Mouse (Mus musculus) gastrocnemius, postnatal 4 days (tissue): ENCODE data around the gene Klf15. TPM values are rescaled to one million over a fixed set of nuclear protein-coding genes. Genes with fewer than 3 reads are reported as not detected.

Source experiments
- DNase-seq, 2 experiments: peaks; one replicate each; pipeline ENCODE4 v3.0.0; 2021 to 2022; ENCODE audit warnings: low spot score in 2 of 2, mixed read lengths in 2 of 2
- long read RNA-seq, 2 experiments: library from polyadenylated mRNA; stranded (forward); transcript quantifications; one replicate each; pipeline ENCODE4 v2.0.0; 2021
- total RNA-seq, 2 experiments: library from RNA; stranded (reverse); gene quantifications; 2 replicates each; pipeline ENCODE4 v1.2.3; 2021

Gene Klf15
- 1 to 10 TPM; 6.3 to 6.7 TPM for total RNA-seq
- long read RNA-seq, experiment 1, transcript Klf15-201 (3 exons, 2,373 nt): major isoform, 9 of 14 reads
- long read RNA-seq, experiment 1, partial matches to known transcripts: 0 of 14 reads
- long read RNA-seq, experiment 1, other reads (novel, unspliced or antisense): 4 of 14 reads
- long read RNA-seq, experiment 2, transcript Klf15-201 (3 exons, 2,373 nt): major isoform, 15 of 16 reads
- long read RNA-seq, experiment 2, partial matches to known transcripts: 0 of 16 reads
- long read RNA-seq, experiment 2, other reads (novel, unspliced or antisense): 1 of 16 reads

DNA sequence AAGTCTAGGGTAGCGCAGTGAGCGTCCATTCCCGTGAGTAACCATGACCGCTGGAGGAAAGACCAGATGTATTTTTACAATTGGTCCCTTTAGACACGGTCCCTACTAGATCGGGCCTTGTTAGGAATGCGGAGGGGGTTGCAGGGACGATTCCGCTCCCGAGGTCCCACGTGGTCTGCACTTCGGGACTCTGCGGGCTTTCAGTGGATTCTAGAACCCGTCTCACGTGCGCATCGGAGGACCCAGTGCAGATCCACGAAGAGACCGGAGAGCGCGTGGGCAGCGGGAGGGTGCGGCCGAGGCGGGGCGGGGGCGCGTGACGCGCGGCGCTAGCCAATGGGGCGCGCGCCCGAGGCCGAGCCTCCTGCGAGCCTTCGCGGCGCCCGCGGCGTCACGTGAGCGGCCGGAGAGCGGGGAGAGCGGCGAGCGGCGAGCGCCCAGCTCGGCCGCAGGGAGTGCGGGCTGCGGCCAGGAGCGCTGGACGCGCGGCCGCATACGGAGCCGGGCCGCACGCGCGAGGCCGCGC lies at the start of gene Klf15:
Klf15 (plus strand) TSS at position 396 of the 526 bp plus-strand sequence.
- DNase-seq: peak; percentile 60 to 74

DNA sequence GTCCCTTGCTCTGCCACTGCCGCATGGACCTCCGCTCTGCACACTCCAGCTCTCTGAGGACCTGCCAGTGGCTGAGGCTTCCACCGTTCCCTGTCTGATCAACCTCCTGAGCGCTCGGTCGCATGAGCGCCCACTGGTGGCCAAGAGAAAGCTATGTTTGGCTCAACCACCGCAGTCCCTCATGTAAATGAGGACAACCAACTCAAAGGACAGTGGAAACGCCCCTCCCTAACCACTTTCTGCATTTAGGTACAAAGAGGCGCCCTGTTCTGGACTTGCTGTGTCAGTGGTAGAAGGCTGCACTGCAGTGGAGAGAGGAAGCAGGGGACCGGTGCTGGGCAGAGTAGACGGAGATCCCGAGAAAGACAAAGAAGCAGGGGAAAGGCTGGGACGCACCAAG lies 39.8 kb upstream of the Klf15 start:
- DNase-seq: peak; percentile 55 to 72

DNA sequence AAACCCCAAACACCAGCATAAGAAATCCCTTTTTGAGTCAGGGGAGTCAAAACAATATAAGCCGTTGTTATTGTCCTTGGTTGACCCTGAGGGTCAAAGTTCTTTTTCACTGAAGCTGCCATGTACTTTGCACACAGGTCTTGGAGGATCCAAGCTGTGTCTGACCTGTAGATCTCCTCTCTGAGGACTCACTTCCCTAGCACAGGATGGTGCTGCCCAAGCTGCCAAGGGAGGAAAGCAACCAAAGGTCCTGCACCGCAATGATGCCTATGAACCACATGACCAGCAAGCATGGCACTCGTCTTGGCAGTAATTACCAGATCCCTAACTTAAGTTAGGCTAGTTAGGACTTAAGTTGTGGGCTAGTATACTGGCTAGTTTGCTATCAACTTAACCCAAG lies 37.0 kb upstream of the Klf15 start:
- DNase-seq: no peak

DNA sequence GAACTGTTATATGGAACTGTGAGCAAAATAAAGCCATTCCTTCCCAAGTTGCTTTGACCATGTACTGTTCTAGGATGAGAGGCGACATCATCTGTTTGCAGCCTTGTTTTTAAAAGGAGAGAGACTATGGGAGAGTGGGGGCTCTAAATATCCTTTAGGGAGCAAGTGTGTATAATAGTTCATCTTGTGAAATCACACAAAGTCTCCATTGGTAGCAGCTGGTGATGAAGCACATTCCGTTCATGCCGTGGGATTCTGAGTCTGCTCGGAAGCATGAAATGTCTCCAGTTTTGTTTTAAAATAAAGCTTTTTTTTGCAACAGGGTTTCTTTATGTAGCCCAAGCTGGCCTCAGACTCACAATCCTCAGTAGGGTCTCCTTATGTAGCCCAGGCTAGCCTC lies 36.4 kb upstream of the Klf15 start:
- no peak for DNase-seq

DNA sequence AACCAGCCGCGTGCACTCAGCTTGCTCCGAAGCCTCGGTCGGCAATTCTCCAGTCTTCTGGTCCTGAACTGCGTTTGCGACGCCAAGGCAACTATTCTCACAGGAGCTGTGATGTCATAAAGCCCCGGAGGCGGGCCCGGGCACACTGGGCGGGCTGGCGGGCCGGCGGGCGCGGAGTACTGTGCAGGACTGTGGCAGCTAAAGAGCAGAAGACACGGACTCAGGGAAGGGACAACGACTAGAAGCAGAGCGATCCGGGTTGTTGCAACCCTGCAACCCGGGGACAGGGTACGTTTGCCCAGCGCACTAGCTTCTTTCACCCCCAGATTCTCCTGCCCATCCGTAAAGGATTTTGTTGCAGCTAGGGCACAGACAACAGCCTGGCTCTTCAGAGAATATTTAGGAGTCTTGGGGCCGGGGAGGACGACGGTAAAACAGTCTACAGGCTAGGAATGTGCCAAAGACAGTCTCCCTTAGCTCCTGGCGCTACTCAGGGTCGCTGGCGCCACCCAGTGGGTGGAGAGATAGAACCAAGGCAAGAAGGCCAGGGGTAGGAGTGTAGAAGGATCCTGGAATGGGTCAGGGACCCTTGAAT lies 33.9 kb upstream of the Klf15 start, which contains the start of gene Cfap100:
Cfap100 (minus strand) TSS at position 418 of the 595 bp plus-strand sequence.
- DNase-seq: peak; percentile 54 to 73

DNA sequence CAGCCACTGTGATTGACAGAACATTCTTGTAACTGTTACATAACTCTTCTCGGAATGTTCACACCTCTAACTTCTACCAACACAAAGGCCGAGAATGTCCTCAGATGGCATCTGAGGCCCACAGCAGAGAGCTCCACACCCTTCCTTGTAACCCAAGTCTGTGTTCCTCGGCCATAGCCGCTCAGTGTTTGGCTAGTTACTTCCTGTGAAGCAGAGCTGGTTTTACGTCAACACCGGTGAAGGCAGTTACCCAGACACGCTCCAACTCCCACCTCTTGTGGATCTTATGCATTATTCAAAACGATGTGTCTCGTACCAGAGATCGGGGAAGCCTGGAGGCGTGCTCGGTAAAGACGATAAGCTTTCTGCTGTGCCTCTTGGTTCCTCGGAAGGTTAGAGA lies 32.5 kb upstream of the Klf15 start:
- no peak for DNase-seq

DNA sequence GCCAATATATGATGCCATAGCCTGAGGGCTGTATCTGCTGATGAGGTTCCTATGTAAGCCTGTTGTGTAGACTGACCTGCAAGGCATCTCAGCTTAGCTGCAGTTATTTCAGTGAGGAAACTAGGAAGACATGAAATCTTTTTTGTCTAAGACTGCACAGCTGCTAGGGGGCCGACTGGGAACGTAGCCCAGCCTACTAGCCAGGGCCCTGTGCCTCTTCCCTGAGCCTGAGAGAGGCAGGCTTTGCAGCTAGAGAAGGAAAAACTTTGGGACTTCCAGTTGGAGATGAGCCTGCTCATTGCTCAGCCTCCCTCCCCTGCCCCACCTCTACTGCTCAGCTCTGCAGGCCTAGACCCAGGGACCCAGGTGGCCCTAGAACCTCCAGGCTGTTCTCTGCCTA lies 30.9 kb upstream of the Klf15 start:
- DNase-seq: peak in 1 of 2 experiments; percentile 71

DNA sequence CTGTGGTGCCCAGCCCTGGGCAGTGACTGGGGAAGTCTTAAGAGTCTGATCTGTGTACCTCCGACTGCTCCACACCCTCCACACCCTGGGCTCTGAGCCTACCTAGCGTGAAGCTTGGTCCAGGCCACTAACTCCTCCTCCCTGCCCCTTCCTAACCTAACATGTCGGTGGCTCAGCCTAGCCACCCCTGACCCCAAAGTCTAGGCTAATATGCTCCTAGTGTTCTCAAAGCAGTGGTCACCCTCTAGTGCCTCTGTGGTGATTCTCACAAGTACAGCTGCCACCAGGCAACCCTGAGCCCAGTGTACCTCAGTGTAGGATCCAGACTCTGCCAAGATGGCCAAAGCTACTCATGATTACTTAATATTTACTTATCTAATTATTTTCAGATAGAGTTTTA lies 27.7 kb upstream of the Klf15 start:
- no peak for DNase-seq

DNA sequence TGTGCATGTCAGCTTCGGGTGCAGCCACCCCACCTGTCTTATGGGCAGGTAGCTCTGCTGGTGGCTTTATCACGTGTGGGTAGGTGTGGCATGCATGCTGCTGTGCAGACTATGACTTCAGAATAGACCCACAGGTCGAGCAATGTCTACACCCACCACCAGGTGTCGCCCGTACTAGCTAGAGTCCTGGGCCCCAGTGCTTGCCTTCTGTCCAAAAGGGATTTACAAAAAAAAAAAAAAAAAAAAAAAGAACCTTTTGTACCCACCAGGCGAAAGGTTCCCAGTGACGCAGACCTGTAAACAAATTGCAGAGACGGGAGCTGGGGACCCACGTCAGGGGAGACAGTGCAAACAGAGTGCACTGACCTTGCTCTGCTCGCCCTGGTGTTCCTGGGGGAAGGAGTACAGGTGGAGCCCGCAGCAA lies 27.2 kb upstream of the Klf15 start:
- peak; percentile 59 to 78 for DNase-seq

DNA sequence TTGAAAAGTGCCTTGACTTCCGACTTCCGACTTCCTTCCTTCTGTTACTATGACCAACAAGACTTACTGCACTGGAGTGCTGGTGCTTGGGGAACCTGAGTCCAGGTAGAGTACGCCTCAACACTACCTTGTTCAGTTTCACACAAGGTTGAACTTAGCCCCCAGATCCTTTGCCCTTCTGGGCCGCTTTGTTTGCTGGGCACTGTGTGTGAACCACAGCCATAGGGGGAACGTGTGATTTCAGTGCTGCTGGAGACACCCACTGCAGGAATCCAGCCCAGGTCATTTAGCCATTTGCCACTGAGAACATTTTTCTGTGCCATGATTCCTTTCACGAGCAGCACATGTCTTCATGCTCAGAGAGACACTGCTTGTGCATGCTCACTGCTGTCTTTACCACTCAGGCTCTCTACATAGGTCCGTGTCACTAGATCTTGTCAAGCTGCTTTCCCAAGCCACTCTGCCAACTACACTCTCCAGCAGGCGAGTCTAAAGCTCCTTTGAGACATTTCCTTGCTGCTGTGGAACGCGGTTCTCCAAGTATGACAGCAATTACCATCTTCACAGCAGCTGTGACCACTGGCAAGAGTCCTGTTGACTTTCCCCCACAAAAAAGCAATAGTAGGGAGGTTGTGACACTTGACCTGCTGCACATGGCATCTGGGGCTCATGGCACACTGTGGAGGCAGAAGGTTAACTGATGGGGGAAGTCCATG lies 26.0 kb upstream of the Klf15 start:
- no peak for DNase-seq

DNA sequence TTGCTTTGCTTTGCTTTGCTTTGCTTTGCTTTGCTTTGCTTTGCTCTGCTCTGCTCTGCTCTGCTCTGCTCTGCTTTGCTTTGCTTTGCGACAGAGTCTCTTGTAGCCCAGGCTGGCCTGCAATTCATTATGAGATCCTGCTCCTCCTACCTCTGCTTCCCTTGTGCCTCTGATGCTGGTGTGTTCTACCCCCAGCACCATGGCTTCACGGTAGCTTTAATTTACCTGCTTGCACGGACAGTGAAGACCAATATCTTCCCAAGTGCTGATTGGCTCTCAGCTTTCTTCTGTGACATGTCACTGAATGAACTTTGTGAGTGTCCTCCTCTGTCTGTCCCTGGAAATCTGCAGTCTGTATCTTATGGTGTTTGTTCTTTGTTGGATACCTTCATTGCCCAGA lies 25.3 kb upstream of the Klf15 start:
- DNase-seq: no peak

DNA sequence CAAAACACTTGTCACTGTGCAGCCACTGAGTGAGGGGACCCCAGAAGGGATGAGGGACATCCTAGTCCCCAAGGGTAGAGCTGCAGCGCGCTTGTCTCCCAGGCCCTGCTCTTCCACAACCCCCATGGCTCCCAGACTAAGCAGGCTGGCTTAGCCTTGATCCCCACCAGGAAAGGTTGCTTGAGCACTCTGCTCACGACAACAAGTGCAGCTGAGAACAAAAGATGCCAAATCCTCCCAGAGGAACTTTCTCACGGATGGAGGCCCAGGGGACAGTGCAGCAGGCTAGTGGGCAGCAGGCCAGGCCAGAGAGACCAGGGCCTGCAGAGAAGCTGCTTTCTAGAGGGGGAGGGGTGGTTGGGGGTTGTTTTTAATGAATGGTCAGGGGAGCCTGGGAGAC lies 15.5 kb upstream of the Klf15 start:
- DNase-seq: no peak

DNA sequence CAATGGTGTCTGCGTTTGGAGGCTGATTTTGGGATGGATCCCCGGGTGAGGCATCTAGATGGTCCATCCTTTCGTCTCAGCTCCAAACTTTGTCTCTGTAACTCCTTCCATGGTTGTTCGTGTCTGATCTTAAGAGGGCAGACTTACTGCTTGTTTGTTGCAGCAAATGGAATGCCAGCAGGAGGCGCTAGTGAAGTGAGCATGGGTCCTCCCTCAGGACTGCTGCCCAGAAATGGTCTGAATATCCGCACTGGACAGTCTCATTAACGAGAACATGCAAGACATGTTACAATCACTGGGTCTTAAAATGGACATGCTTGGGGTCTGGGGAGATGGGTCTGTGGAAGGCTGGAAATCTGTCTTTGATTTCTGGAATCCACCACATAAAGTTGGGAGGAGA lies 12.2 kb upstream of the Klf15 start:
- peak; percentile 65 to 87 for DNase-seq

DNA sequence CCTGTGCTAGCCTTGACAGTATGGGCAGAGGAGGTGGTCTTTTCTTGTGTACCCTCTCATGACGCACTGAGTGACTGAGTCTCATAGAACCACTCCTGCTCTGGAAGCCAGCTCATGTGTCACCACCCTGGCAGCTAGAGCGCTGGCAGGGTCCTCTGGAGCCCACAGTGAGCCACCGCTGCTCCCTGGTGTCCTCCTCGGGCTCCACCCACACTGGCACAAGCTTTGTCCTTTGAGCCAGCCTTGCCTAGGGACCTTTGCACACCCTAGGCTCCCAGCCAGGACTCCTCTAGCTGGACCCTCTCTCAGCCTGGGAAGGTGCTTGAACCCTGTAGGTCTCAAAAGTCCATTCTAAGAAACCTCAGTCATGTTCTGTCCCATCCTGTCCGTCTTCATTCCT lies 11.7 kb upstream of the Klf15 start:
- DNase-seq: no peak

DNA sequence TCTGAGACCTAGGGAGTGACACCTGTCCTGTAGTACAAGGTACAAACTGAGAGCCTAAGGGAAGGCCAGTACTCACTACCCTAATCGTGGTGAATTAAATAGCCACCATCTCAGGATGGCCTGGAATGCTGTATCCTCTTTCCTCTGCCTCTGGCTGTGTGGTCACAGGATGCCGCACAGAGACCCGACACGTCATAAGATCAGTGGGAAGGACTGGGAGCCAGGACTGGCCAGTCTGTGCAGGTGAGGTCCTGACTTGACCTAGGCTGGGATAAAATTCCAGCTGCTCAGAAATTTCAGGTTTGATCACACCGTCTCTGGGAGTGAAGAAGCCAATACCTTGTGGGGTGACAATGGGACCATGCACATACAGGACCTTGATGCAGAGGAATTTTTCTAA lies 10.9 kb upstream of the Klf15 start:
- no peak for DNase-seq

DNA sequence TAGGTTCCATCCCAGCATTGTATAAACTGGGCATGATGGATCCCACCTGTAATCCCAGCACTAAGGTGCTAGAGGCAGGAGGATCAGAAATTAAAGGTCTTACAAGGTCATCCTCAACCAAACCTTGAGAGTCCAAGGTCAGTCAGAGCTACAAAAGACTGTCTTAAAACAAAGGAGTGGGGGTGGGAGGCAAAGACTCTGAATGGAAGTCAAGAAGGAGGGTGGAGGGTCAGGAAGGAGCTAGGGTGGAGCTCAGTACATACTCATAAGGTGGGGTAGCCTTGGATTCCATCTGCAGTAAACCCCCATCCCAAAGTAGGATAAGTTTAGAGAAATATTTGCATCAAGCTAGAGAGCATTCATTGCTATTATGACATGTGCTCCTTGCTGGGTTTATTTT lies 9.8 kb upstream of the Klf15 start:
- DNase-seq: no peak

DNA sequence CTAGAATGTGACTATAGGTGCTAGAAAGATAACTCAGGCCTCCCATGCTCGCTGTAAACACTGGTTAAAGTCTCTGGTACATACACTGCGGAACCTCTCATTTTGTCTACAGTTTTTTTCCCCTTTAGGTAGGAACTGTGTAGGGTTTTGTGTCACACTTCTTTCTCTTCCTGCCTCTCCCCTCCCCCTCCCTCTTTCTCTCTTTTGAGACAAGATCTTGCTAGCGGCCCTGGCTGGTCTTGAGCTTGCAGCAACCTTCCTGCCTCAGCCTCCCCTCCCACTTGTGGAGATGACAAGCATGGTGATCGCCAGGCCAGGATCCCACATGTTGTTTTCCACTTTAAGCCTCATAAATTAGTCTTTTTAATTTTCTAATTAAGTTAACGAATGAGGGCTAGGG lies 8.6 kb upstream of the Klf15 start:
- no peak for DNase-seq

DNA sequence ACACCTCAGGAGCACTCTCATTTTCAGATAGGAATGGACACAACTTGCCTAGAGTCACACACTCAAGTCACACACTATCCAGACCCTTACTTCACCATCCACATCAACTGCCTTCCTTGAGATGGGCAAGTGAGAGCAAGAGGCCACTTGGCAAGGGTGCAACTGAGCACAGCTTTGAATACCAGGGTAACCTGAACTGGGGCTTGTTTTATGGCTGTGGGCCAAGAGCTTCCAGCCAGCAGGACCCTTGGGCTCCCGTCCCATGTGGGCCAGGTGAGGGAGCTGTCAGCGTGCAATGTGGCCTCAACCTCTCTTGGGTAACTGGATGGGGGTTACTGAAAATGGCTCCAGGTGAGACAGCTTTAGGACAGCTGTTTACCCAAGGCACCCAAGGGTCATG lies 5.0 kb upstream of the Klf15 start:
- no peak for DNase-seq

DNA sequence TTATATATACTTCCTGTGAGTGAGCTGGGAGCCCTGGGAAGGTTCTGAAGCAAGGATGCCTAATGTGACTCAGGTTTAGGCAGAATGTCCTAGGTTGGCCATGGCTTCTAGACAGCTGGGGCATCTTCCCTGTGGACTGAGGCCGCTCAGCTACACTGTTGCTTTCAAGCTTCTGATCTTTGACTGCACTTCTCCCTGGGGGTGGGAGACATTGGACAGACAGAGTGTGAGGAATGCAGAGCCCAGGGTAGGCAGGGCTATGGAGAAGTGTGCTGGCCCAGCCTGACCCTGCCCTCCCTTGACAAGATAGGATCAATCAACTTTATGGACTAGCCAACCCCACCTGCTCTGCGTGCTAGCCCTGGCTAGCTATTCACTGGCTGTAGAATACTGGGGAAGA lies 1.2 kb upstream of the Klf15 start:
- no peak for DNase-seq

DNA sequence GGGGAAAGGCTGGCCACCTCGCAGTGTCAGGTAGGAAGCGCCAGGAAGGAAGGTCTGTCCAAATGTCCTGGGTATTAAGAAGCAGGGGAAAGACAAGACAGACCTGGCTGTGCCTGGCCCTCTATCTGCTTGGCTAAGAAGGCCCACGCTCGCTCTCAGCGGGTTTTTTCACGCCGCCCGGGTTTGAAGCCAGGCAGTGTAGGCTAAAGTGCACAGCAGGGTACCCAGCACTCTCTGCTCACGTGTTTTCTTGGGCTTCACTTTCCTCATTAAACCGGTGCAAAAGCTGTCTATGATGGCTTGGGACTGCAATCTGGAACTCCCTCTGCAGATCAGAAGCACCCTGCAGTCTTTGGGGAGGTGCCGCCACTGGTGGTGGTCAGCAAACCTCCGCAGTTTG lies 605 bp upstream of the Klf15 start:
- no peak for DNase-seq

DNA sequence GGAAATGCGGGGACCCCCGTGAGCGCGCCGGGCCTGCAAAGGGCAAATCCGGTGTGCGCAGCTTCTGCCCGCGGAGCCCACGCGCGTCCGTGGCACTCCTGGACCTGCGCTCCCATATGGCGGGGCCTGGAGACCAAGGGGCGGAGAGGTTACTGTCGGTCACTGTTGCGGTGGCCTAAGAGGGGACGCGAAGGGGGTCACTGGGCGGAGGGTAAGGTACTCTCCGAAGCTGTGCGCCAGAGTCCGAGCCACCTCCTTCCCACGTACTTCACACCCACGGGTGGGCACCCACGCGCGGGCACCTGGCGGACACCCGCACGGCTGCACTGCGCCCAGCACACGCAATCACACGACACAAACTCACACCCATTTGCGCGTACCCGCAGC lies 458 bp downstream of the Klf15 start:
- no peak for DNase-seq

DNA sequence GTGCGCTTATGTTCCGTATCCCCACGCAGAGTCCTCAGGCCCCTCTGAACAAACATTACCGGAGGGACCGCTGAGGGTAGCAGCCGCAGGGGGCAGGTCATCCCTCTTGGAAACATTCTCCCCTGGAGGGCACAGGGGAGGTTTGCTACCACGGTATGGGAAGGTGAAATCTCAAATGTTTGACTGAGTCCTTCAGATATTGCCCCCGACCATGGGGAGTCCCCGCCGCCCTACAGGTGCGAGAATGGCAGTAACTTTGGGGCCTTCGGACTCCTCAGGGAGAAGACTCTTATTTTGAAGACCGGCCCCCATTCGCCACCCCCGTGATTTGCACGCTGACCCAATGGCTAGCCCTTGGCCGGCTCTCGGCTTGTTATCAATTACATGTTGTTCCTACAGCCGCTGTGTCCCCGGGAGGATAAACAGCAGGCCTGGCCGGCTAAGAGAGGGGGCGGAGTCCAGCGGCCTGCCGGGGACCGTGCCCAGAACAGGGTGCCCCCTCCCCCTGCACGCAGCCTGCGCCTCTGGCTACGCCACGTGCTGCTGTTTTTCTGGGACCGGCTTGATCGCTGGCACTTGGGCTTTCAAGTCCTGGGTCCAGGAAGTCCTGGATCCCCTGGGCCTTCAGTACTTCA lies 969 bp downstream of the Klf15 start:
- DNase-seq: peak; percentile 71 to 86
